Mouse (Mus musculus) bone marrow macrophage, adult 2 months (primary cell): ENCODE data around the gene Atp5j2.

Experiments
- CTCF ChIP-seq: IDR thresholded peaks from 2 replicates; pipeline ENCODE4 v1.5.1; 2012; ENCODE audit warnings: low read depth, mild to moderate bottlenecking, low read length, moderate library complexity
- POLR2A ChIP-seq: IDR thresholded peaks from 2 replicates; pipeline ENCODE4 v1.6.1; 2012; ENCODE audit warnings: mild to moderate bottlenecking, low read depth, low read length, borderline replicate concordance

DNA sequence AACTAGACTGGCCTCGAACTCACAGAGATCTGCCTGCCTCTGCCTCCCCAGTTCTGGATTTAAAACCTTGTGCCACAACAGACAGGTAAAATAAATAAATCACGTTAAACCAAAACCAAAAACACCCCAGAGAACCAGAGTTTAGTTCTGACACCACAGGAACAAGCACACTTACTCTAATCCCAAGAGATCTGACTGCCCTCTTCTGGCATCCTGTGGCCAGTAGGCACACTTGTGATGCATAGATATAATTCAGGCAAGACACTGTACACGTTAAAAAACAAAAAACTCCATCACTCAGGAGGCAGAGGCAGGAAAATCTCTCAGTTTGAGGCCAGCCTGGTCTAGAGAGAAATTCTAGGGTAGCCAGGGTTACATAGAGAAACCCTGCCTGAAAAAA, 10.6 kb upstream of the Atp5j2 start:
- TF ChIP-seq POLR2A (no peak), CTCF (no peak)
